8 mouse cellular contexts compared by ENCODE assay signal in genomic region chr5:36462810-36463209, GRCm38 (mm10). TPM values are rescaled to one million over a fixed set of nuclear protein-coding genes. Genes with fewer than 3 reads are reported as not detected.
DNase-seq lines count a peak whose midpoint lies in the region; ATAC-seq and TF ChIP-seq lines count a peak whose summit lies in the region.

No protein-coding gene starts in this region.

- no peak for ATAC-seq in midbrain, embryonic 11.5 days (ENCODE audit: low FRiP score)
- ATAC-seq in midbrain, embryonic 13.5 days: no peak
- 0 out of 2 replicates have a peak, but pooled peaks have one; percentile 10 for ATAC-seq in embryonic facial prominence, embryonic 11.5 days (replicated peaks; ENCODE audit: insufficient number of reproducible peaks, low FRiP score, low TSS enrichment, low read depth)
- peak; percentile 30 for ATAC-seq in inflammation-experienced regulatory T-cells, adult 6 months
- no peak for ATAC-seq in limb, embryonic 14.5 days (ENCODE audit: low FRiP score, low read depth)

- H3K9me3 ChIP-seq in midbrain, embryonic 11.5 days (ENCODE audit: control insufficient read depth, low read length): no peaks in the 10 kb centered on the region
- no peaks in the 10 kb centered on the region for H3K9me3 ChIP-seq in midbrain, embryonic 13.5 days
- H3K9me3 ChIP-seq in embryonic facial prominence, embryonic 11.5 days (replicated peaks; ENCODE audit: control insufficient read depth, low read length): no peaks in the 10 kb centered on the region
- H3K9me3 ChIP-seq in limb, embryonic 14.5 days (ENCODE audit: control insufficient read depth, low read length): no peaks in the 10 kb centered on the region

- H3K4me2 ChIP-seq in midbrain, embryonic 11.5 days: no peak overlapping the region
- H3K4me2 ChIP-seq in midbrain, embryonic 13.5 days (replicated peaks): no peak overlapping the region
- no peak overlapping the region for H3K4me2 ChIP-seq in embryonic facial prominence, embryonic 11.5 days (ENCODE audit: low read depth, low read length)
- no peak overlapping the region for H3K4me2 ChIP-seq in limb, embryonic 14.5 days (replicated peaks; ENCODE audit: low read depth, low read length, severe bottlenecking)

- H3K27ac ChIP-seq in midbrain, embryonic 11.5 days (ENCODE audit: low read depth, low read length): no peak overlapping the region
- H3K27ac ChIP-seq in midbrain, embryonic 13.5 days: no peak overlapping the region
- no peak overlapping the region for H3K27ac ChIP-seq in embryonic facial prominence, embryonic 11.5 days (replicated peaks; ENCODE audit: low read depth, low read length)
- no peak overlapping the region for H3K27ac ChIP-seq in limb, embryonic 14.5 days (replicated peaks; ENCODE audit: low read depth, low read length)

- no peak for TF ChIP-seq POLR2A in limb, embryonic 14.5 days (IDR thresholded peaks at IDR 0.05; ENCODE audit: borderline replicate concordance, extremely low read depth, insufficient read depth, insufficient read length)

- no peaks in the 10 kb centered on the region for H3K27me3 ChIP-seq in midbrain, embryonic 11.5 days (ENCODE audit: control insufficient read depth, insufficient read depth, low read length)
- H3K27me3 ChIP-seq in midbrain, embryonic 13.5 days: peaks cover 14% of the 10 kb centered on the region; the same call in 1 of the 2 replicates
- no peaks in the 10 kb centered on the region for H3K27me3 ChIP-seq in embryonic facial prominence, embryonic 11.5 days (ENCODE audit: control insufficient read depth, insufficient read depth, low read length)
- H3K27me3 ChIP-seq in limb, embryonic 14.5 days (ENCODE audit: control insufficient read depth, insufficient read depth, low read length): no peaks in the 10 kb centered on the region

- H3K36me3 ChIP-seq in midbrain, embryonic 11.5 days (ENCODE audit: control insufficient read depth, insufficient read depth, low read length): no peaks in the 10 kb centered on the region
- no peaks in the 10 kb centered on the region for H3K36me3 ChIP-seq in midbrain, embryonic 13.5 days
- H3K36me3 ChIP-seq in embryonic facial prominence, embryonic 11.5 days (replicated peaks; ENCODE audit: control insufficient read depth, insufficient read depth, low read depth, low read length): no peaks in the 10 kb centered on the region
- H3K36me3 ChIP-seq in limb, embryonic 14.5 days (ENCODE audit: control insufficient read depth, insufficient read depth, low read length): no peaks in the 10 kb centered on the region; the same call in 1 of the 2 replicates

- WGBS in midbrain, embryonic 11.5 days: 26% methylated on average over 7 of the region's 7 CpGs
- WGBS in midbrain, embryonic 13.5 days: 21% methylated on average over 7 of the region's 7 CpGs
- 20% methylated on average over 7 of the region's 7 CpGs for WGBS in embryonic facial prominence, embryonic 11.5 days
- WGBS in limb, embryonic 14.5 days: 20% methylated on average over 7 of the region's 7 CpGs

- peak; percentile 98 for DNase-seq in midbrain, embryonic 11.5 days (ENCODE audit: low spot score, missing footprints)
- peak; percentile 82 for DNase-seq in adrenal gland, postnatal 25 days
- peak; percentile 77 for DNase-seq in embryonic facial prominence, embryonic 11.5 days (ENCODE audit: low spot score)
- DNase-seq in limb, embryonic 14.5 days (ENCODE audit: low spot score): peak; percentile 55
- DNase-seq in retina, adult 2 months (ENCODE audit: low read depth, low spot score): peak; percentile 40
- DNase-seq in thymus, postnatal 4 days: peak; percentile 94

- H3K4me1 ChIP-seq in midbrain, embryonic 11.5 days (ENCODE audit: control insufficient read depth, insufficient read depth, low read length): peaks cover 21% of the 10 kb centered on the region
- peaks cover 33% of the 10 kb centered on the region for H3K4me1 ChIP-seq in midbrain, embryonic 13.5 days (replicated peaks)
- no peaks in the 10 kb centered on the region for H3K4me1 ChIP-seq in embryonic facial prominence, embryonic 11.5 days (ENCODE audit: control insufficient read depth, insufficient read depth, low read length)
- H3K4me1 ChIP-seq in limb, embryonic 14.5 days (ENCODE audit: control insufficient read depth, insufficient read depth, low read length): peaks cover 10% of the 10 kb centered on the region

- no peak overlapping the region for H3K9ac ChIP-seq in midbrain, embryonic 11.5 days (ENCODE audit: low read length)
- no peak overlapping the region for H3K9ac ChIP-seq in midbrain, embryonic 13.5 days (replicated peaks)
- H3K9ac ChIP-seq in embryonic facial prominence, embryonic 11.5 days (replicated peaks; ENCODE audit: low read length): no peak overlapping the region
- H3K9ac ChIP-seq in limb, embryonic 14.5 days (ENCODE audit: low read depth, low read length, severe bottlenecking): no peak overlapping the region

- H3K4me3 ChIP-seq in midbrain, embryonic 11.5 days (ENCODE audit: low read depth, low read length): no peak overlapping the region
- H3K4me3 ChIP-seq in midbrain, embryonic 13.5 days (replicated peaks): no peak overlapping the region
- no peak overlapping the region for H3K4me3 ChIP-seq in embryonic facial prominence, embryonic 11.5 days (ENCODE audit: low read depth, low read length)
- no peak overlapping the region for H3K4me3 ChIP-seq in limb, embryonic 14.5 days (replicated peaks; ENCODE audit: low read length)

RNA-seq across cellular contexts. Expression of gene Grpel1, which starts 2.0 kb away (rescaled TPM):
- polyA plus RNA-seq in midbrain, embryonic 11.5 days (2014; fragmentation: Nextera tagmentation; extraction: Ambion mirVana): 58.0 and 58.5 TPM in 2 replicates
- 45.3 and 47.3 TPM in 2 replicates for polyA plus RNA-seq in midbrain, embryonic 13.5 days (2015; fragmentation: Nextera tagmentation; extraction: Ambion mirVana)
- 68.9 and 70.2 TPM in 2 replicates for total RNA-seq in adrenal gland, postnatal 25 days (2021)
- polyA plus RNA-seq in embryonic facial prominence, embryonic 11.5 days (2014; fragmentation: Nextera tagmentation; extraction: Ambion mirVana): 61.3 and 61.4 TPM in 2 replicates
- polyA plus RNA-seq in inflammation-experienced regulatory T-cells, adult 6 months (2017; shearing (Covaris generic)): 10 to 100 TPM; 40.2 to 45.9 (median 43.9) TPM
- polyA plus RNA-seq in limb, embryonic 14.5 days (2012; rRNA removed): 18.5 and 22.9 TPM in 2 replicates
- polyA plus RNA-seq in limb, embryonic 14.5 days (2014; fragmentation: Nextera tagmentation; extraction: Ambion mirVana): 52.8 and 52.9 TPM in 2 replicates

RNA-seq across cellular contexts. Expression of gene Tada2b, which starts 21.3 kb away (rescaled TPM):
- 3.7 and 4.6 TPM in 2 replicates for polyA plus RNA-seq in midbrain, embryonic 11.5 days (2014; fragmentation: Nextera tagmentation; extraction: Ambion mirVana)
- polyA plus RNA-seq in midbrain, embryonic 13.5 days (2015; fragmentation: Nextera tagmentation; extraction: Ambion mirVana): 2.9 and 3.0 TPM in 2 replicates
- 34.1 and 40.9 TPM in 2 replicates for total RNA-seq in adrenal gland, postnatal 25 days (2021)
- 3.1 and 3.5 TPM in 2 replicates for polyA plus RNA-seq in embryonic facial prominence, embryonic 11.5 days (2014; fragmentation: Nextera tagmentation; extraction: Ambion mirVana)
- 1 to 10 TPM; 2.8 to 3.6 (median 3.5) TPM for polyA plus RNA-seq in inflammation-experienced regulatory T-cells, adult 6 months (2017; shearing (Covaris generic))
- 11.0 and 12.1 TPM in 2 replicates for polyA plus RNA-seq in limb, embryonic 14.5 days (2012; rRNA removed)
- polyA plus RNA-seq in limb, embryonic 14.5 days (2014; fragmentation: Nextera tagmentation; extraction: Ambion mirVana): 3.7 and 4.6 TPM in 2 replicates

RNA-seq across cellular contexts. Expression of gene Ccdc96, which starts 21.6 kb away (rescaled TPM):
- 4.1 and 4.2 TPM in 2 replicates for polyA plus RNA-seq in midbrain, embryonic 11.5 days (2014; fragmentation: Nextera tagmentation; extraction: Ambion mirVana)
- 4.5 and 5.2 TPM in 2 replicates for polyA plus RNA-seq in midbrain, embryonic 13.5 days (2015; fragmentation: Nextera tagmentation; extraction: Ambion mirVana)
- 0.43 and 0.49 TPM in 2 replicates for total RNA-seq in adrenal gland, postnatal 25 days (2021)
- 0.74 and 1.1 TPM in 2 replicates for polyA plus RNA-seq in embryonic facial prominence, embryonic 11.5 days (2014; fragmentation: Nextera tagmentation; extraction: Ambion mirVana)
- polyA plus RNA-seq in inflammation-experienced regulatory T-cells, adult 6 months (2017; shearing (Covaris generic)): under 1 TPM in 1 of 3 experiments, not detected in 2; 0.10 TPM
- 0.09 and 0.11 TPM in 2 replicates for polyA plus RNA-seq in limb, embryonic 14.5 days (2012; rRNA removed)
- 0.08 and 0.15 TPM in 2 replicates for polyA plus RNA-seq in limb, embryonic 14.5 days (2014; fragmentation: Nextera tagmentation; extraction: Ambion mirVana)

Comparison
In these comparisons a context has a peak if more than half of its experiments do, and no peak if none do; other contexts are left out.
1. ATAC-seq: peak in embryonic facial prominence, embryonic 11.5 days (single experiment) and inflammation-experienced regulatory T-cells, adult 6 months (single experiment); none in midbrain, embryonic 11.5 days (single experiment), midbrain, embryonic 13.5 days (single experiment) and limb, embryonic 14.5 days (single experiment).
2. DNase-seq: peak in every context shown above with its lines; median percentile 98 in midbrain, embryonic 11.5 days; 94 in thymus, postnatal 4 days; 82 in adrenal gland, postnatal 25 days; 77 in embryonic facial prominence, embryonic 11.5 days; 55 in limb, embryonic 14.5 days; 40 in retina, adult 2 months.